Mouse (Mus musculus) forebrain, embryonic 13.5 days (tissue): ENCODE measurements around the gene AC131692.1. TPM values are rescaled to one million over a fixed set of nuclear protein-coding genes. Genes with fewer than 3 reads are reported as not detected.

Experiments
- ATAC-seq: fragments of 200-750 bp; cut with Nextera tagmentation; 2 replicates; pipeline ENCODE4 v1.8.0; 2017
- H3K27ac ChIP-seq: fragments of 300-500 bp; sonication (generic); 2 replicates; pipeline ENCODE4 v1.5.1; 2015; ENCODE audit warnings: inconsistent platforms, mild to moderate bottlenecking, moderate library complexity
- H3K27me3 ChIP-seq: fragments of 300-500 bp; sonication (generic); 2 replicates; pipeline ENCODE4 v1.6.1; 2015; ENCODE audit warnings: mild to moderate bottlenecking, inconsistent platforms
- H3K36me3 ChIP-seq: fragments of 300-500 bp; sonication (generic); 2 replicates; pipeline ENCODE4 v1.6.1; 2015; ENCODE audit warnings: mild to moderate bottlenecking, inconsistent platforms; ENCODE audit not compliant: poor library complexity, severe bottlenecking
- H3K4me1 ChIP-seq: fragments of 300-500 bp; sonication (generic); 2 replicates; pipeline ENCODE4 v1.6.1; 2015; ENCODE audit warnings: inconsistent platforms
- H3K4me2 ChIP-seq: fragments of 300-500 bp; sonication (generic); 2 replicates; pipeline ENCODE4 v1.6.1; 2015; ENCODE audit warnings: inconsistent platforms, mild to moderate bottlenecking, moderate library complexity
- H3K4me3 ChIP-seq: fragments of 300-500 bp; sonication (generic); 2 replicates; pipeline ENCODE4 v1.5.1; 2015; ENCODE audit warnings: mild to moderate bottlenecking, inconsistent platforms
- H3K9ac ChIP-seq: fragments of 300-500 bp; sonication (generic); 2 replicates; pipeline ENCODE4 v1.6.1; 2015; ENCODE audit warnings: mild to moderate bottlenecking, inconsistent platforms
- H3K9me3 ChIP-seq: fragments of 300-500 bp; sonication (generic); replicated peaks from 2 replicates; pipeline ENCODE4 v1.6.1; 2016; ENCODE audit warnings: inconsistent platforms
- WGBS: fragments of 180-500 bp; shearing (Covaris S2); methylation state at CpG from one replicate; pipeline ENCODE4 v1.1.7; 2015; 5-methylcytosine and 5-hydroxymethylcytosine counted together
- polyA plus RNA-seq: library from polyadenylated mRNA; unstranded; fragments of >200 nt; fragmentation: Nextera tagmentation; extraction: Ambion mirVana; gene quantifications from 2 replicates; pipeline ENCODE4 v1.2.1, GENCODE M21; 2015

AC131692.1 gene
- polyA plus RNA-seq, 1 experiment from 2014 or later: 0.36 TPM

GRCm38 (mm10) chr19:6058513-6058912 is 35.7 kb upstream of the AC131692.1 start:
- Histone ChIP-seq H3K9ac (peak overlapping the region; percentile 95), H3K36me3 (peaks cover 42% of the 10 kb centered on the region), H3K27me3 (no peaks in the 10 kb centered on the region), H3K4me2 (peak overlapping the region; percentile 86), H3K4me1 (peaks cover 47% of the 10 kb centered on the region), H3K9me3 (no peaks in the 10 kb centered on the region), H3K27ac (no peak overlapping the region), H3K4me3 (peak overlapping the region; percentile 87)
- WGBS: 44% methylated on average over 5 of the region's 5 CpGs
- no peak for ATAC-seq

- H3K27ac ChIP-seq: no peak overlapping the region
- H3K9me3 ChIP-seq: no peaks in the 10 kb centered on the region
- peak overlapping the region; percentile 86 for H3K4me2 ChIP-seq
- H3K4me1 ChIP-seq: peaks cover 47% of the 10 kb centered on the region
- no peak for ATAC-seq
- peaks cover 37% of the 10 kb centered on the region for H3K36me3 ChIP-seq
- no peaks in the 10 kb centered on the region for H3K27me3 ChIP-seq
- H3K9ac ChIP-seq: peak overlapping the region; percentile 95
- peak overlapping the region; percentile 87 for H3K4me3 ChIP-seq
- 91% methylated on average over 5 of the region's 5 CpGs for WGBS
Observed at GRCm38 (mm10) chr19:6058966-6059365, 35.3 kb upstream of the AC131692.1 start.

- no peaks in the 10 kb centered on the region for H3K9me3 ChIP-seq
- H3K27me3 ChIP-seq: no peaks in the 10 kb centered on the region
- H3K4me2 ChIP-seq: peak within 1 kb of the TSS; percentile 100
- peaks cover 18% of the 10 kb centered on the region for H3K36me3 ChIP-seq
- peak within 1 kb of the TSS; percentile 97 for H3K27ac ChIP-seq
- H3K9ac ChIP-seq: peak within 1 kb of the TSS; percentile 99
- peak within 1 kb of the TSS; percentile 89 for H3K4me3 ChIP-seq
- H3K4me1 ChIP-seq: peaks cover 51% of the 10 kb centered on the region
- peak; percentile 63 for ATAC-seq
- 1% methylated on average over 58 of the region's 58 CpGs for WGBS
Observed at GRCm38 (mm10) chr19:6061021-6061533, 33.1 kb upstream of the AC131692.1 start, which contains the start of gene Znhit2. TSS of gene Znhit2 (plus strand) at chr19:6061192.

- peaks cover 18% of the 10 kb centered on the region for H3K36me3 ChIP-seq
- WGBS: 1% methylated on average over 43 of the region's 44 CpGs
- no peaks in the 10 kb centered on the region for H3K9me3 ChIP-seq
- peak overlapping the region; percentile 100 for H3K4me2 ChIP-seq
- H3K4me3 ChIP-seq: peak overlapping the region; percentile 89
- H3K27me3 ChIP-seq: no peaks in the 10 kb centered on the region
- H3K27ac ChIP-seq: peak overlapping the region; percentile 97
- ATAC-seq: no peak
- peaks cover 51% of the 10 kb centered on the region for H3K4me1 ChIP-seq
- H3K9ac ChIP-seq: peak overlapping the region; percentile 99
Observed at GRCm38 (mm10) chr19:6061641-6062302, 32.4 kb upstream of the AC131692.1 start.

GRCm38 (mm10) chr19:6062418-6062817 is 31.8 kb upstream of the AC131692.1 start:
- peaks cover 54% of the 10 kb centered on the region for H3K4me1 ChIP-seq
- ATAC-seq: no peak
- H3K4me3 ChIP-seq: peak overlapping the region; percentile 89
- WGBS: 72% methylated on average over 5 of the region's 5 CpGs
- peak overlapping the region; percentile 100 for H3K4me2 ChIP-seq
- peaks cover 18% of the 10 kb centered on the region for H3K36me3 ChIP-seq
- H3K9me3 ChIP-seq: no peaks in the 10 kb centered on the region
- peak overlapping the region; percentile 99 for H3K9ac ChIP-seq
- no peaks in the 10 kb centered on the region for H3K27me3 ChIP-seq
- no peak overlapping the region for H3K27ac ChIP-seq

- Histone ChIP-seq H3K27me3 (no peaks in the 10 kb centered on the region), H3K36me3 (peaks cover 18% of the 10 kb centered on the region), H3K4me1 (peaks cover 57% of the 10 kb centered on the region), H3K4me3 (no peak overlapping the region), H3K9ac (peak overlapping the region; percentile 26; the same call in 1 of the 2 replicates), H3K9me3 (no peaks in the 10 kb centered on the region), H3K27ac (no peak overlapping the region), H3K4me2 (peak overlapping the region; percentile 100)
- 95% methylated on average over 6 of the region's 6 CpGs for WGBS
- no peak for ATAC-seq
Observed at GRCm38 (mm10) chr19:6063081-6063480, 31.1 kb upstream of the AC131692.1 start.

GRCm38 (mm10) chr19:6066571-6066970 is 27.6 kb upstream of the AC131692.1 start:
- H3K4me3 ChIP-seq: peak overlapping the region; percentile 51
- no peaks in the 10 kb centered on the region for H3K9me3 ChIP-seq
- peaks cover 29% of the 10 kb centered on the region for H3K36me3 ChIP-seq
- 27% methylated on average over 5 of the region's 5 CpGs for WGBS
- peak overlapping the region; percentile 96 for H3K4me2 ChIP-seq
- peaks cover 44% of the 10 kb centered on the region for H3K4me1 ChIP-seq
- no peaks in the 10 kb centered on the region for H3K27me3 ChIP-seq
- H3K27ac ChIP-seq: peak overlapping the region; percentile 87
- peak overlapping the region; percentile 80 for H3K9ac ChIP-seq
- no peak for ATAC-seq

- H3K27me3 ChIP-seq: no peaks in the 10 kb centered on the region
- H3K9me3 ChIP-seq: no peaks in the 10 kb centered on the region
- H3K9ac ChIP-seq: peak overlapping the region; percentile 80
- peaks cover 30% of the 10 kb centered on the region for H3K36me3 ChIP-seq
- peak overlapping the region; percentile 87 for H3K27ac ChIP-seq
- H3K4me3 ChIP-seq: peak overlapping the region; percentile 51
- peak overlapping the region; percentile 96 for H3K4me2 ChIP-seq
- WGBS: under 1% methylated on average over 30 of the region's 30 CpGs
- peak; percentile 70 for ATAC-seq
- H3K4me1 ChIP-seq: peaks cover 38% of the 10 kb centered on the region
Observed at GRCm38 (mm10) chr19:6067011-6067723, 27.1 kb upstream of the AC131692.1 start.

- Histone ChIP-seq H3K4me3 (peak within 1 kb of the TSS; percentile 51), H3K36me3 (peaks cover 35% of the 10 kb centered on the region), H3K9me3 (no peaks in the 10 kb centered on the region), H3K9ac (peak within 1 kb of the TSS; percentile 80), H3K4me1 (peaks cover 31% of the 10 kb centered on the region), H3K4me2 (peak within 1 kb of the TSS; percentile 96), H3K27ac (peak within 1 kb of the TSS; percentile 87), H3K27me3 (no peaks in the 10 kb centered on the region)
- peak; percentile 93 for ATAC-seq
- WGBS: 7% methylated on average over 33 of the region's 33 CpGs
Observed at GRCm38 (mm10) chr19:6067724-6068415, 26.3 kb upstream of the AC131692.1 start, which contains the start of gene Tm7sf2. TSS of gene Tm7sf2 (minus strand) at chr19:6068373.

- ATAC-seq: no peak
Observed at GRCm38 (mm10) chr19:6068951-6069350, 25.3 kb upstream of the AC131692.1 start.

GRCm38 (mm10) chr19:6069851-6070250 is 24.4 kb upstream of the AC131692.1 start:
- Histone ChIP-seq H3K4me3 (no peak overlapping the region), H3K9me3 (no peaks in the 10 kb centered on the region), H3K4me1 (peaks cover 24% of the 10 kb centered on the region), H3K27ac (no peak overlapping the region), H3K27me3 (no peaks in the 10 kb centered on the region), H3K36me3 (peaks cover 49% of the 10 kb centered on the region), H3K9ac (no peak overlapping the region), H3K4me2 (no peak overlapping the region)
- WGBS: 96% methylated on average over 10 of the region's 10 CpGs
- no peak for ATAC-seq

More at GRCm38 (mm10) chr19:6068951-6069350, 25.3 kb upstream of the AC131692.1 start:
- Histone ChIP-seq H3K27ac (no peak overlapping the region), H3K9ac (no peak overlapping the region), H3K9me3 (no peaks in the 10 kb centered on the region), H3K4me3 (no peak overlapping the region), H3K4me2 (no peak overlapping the region), H3K27me3 (no peaks in the 10 kb centered on the region), H3K4me1 (peaks cover 24% of the 10 kb centered on the region), H3K36me3 (peaks cover 46% of the 10 kb centered on the region)
- whole genome bisulfite sequencing: 72% methylated on average over 4 of the region's 4 CpGs
